Mouse (Mus musculus) kidney, adult 2 months (tissue): ENCODE measurements around the gene Mroh8. TPM values are rescaled to one million over a fixed set of nuclear protein-coding genes. Genes with fewer than 3 reads are reported as not detected.

Experiments
- DNase-seq: peaks from one replicate; pipeline ENCODE4 v3.0.0; 2021
- H3K27ac ChIP-seq: fragments of 200-500 bp; 2 replicates; pipeline ENCODE4 v1.5.1; 2012; ENCODE audit warnings: low read depth, low read length, control low read depth, inconsistent platforms; ENCODE audit not compliant: insufficient read depth
- H3K27me3 ChIP-seq: fragments of 200-500 bp; replicated peaks from 2 replicates; pipeline ENCODE4 v1.6.1; 2012; ENCODE audit warnings: mild to moderate bottlenecking, moderate library complexity, low read length, inconsistent platforms; ENCODE audit not compliant: control insufficient read depth, insufficient read depth
- H3K36me3 ChIP-seq: fragments of 200-500 bp; 2 replicates; pipeline ENCODE4 v1.6.1; 2012; ENCODE audit warnings: mild to moderate bottlenecking, moderate library complexity, low read length, inconsistent platforms; ENCODE audit not compliant: control insufficient read depth, insufficient read depth
- H3K4me1 ChIP-seq: fragments of 200-500 bp; 2 replicates; pipeline ENCODE4 v1.6.1; 2011; ENCODE audit warnings: low read length; ENCODE audit not compliant: control insufficient read depth, insufficient read depth
- H3K4me3 ChIP-seq: fragments of 200-500 bp; 2 replicates; pipeline ENCODE4 v1.5.1; 2011; ENCODE audit warnings: mild to moderate bottlenecking, low read depth, low read length, control low read depth; ENCODE audit not compliant: insufficient read depth
- CTCF ChIP-seq: fragments of 200-500 bp; conservative IDR thresholded peaks from 2 replicates; pipeline ENCODE4 v1.5.1; 2011; ENCODE audit warnings: low read depth, mild to moderate bottlenecking, control low read depth, low read length, moderate library complexity, mixed read lengths; ENCODE audit not compliant: insufficient read depth, insufficient read length
- POLR2A ChIP-seq: fragments of 200-500 bp; IDR thresholded peaks from one replicate; pipeline ENCODE4 v1.6.1; 2011; ENCODE audit warnings: low read depth, low read length, control low read depth
- WGBS: fragments of 180-500 bp; shearing (Covaris S2); methylation state at CpG from one replicate; pipeline ENCODE4 v1.1.7; 2018; 5-methylcytosine and 5-hydroxymethylcytosine counted together
- polyA plus RNA-seq: library from polyadenylated mRNA; depleted of rRNA; stranded (reverse); fragments of >200 nt; gene quantifications from 2 replicates; pipeline ENCODE4 v1.2.3, GENCODE M21; 2012; rRNA removed

Gene Mroh8
- polyA plus RNA-seq, 1 experiment, result 0.13 TPM

DNA sequence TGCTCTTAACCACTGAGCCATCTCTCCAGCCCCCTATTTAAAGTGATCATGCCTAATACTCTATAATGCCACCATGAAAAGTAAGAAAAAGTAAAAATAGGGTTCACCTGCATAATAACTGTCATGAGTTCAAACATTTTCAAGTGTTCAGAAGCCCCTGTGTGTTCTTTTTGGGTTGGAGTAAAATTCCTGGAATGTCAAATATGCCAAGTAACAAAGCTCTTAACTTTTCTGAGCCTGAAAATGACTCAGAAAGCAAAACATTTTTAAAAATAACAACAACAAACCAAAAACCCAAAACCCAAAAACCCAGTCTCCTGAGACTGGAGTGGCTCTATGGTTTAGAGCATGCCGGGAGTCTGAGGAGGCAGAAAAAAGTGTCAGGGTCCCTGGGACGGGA, 115.2 kb downstream of the Mroh8 start:
- no peaks in the 10 kb centered on the region for H3K4me1 ChIP-seq
- H3K4me3 ChIP-seq, result no peak overlapping the region
- TF ChIP-seq POLR2A (no peak), CTCF (no peak)
- no peak for DNase-seq
- WGBS, result 90% methylated on average over 2 of the region's 2 CpGs
- H3K36me3 ChIP-seq, result no peaks in the 10 kb centered on the region; the same call in 1 of the 2 replicates
- no peak overlapping the region for H3K27ac ChIP-seq
- H3K27me3 ChIP-seq, result no peaks in the 10 kb centered on the region

Other genes with a start within 250 kb of the Mroh8 start
- 5.3 and 5.4 TPM in 2 replicates for gene Soga1, start 200.3 kb downstream of the Mroh8 start, polyA plus RNA-seq
- gene Tldc2, start 192.5 kb downstream of the Mroh8 start, polyA plus RNA-seq, result 11.3 and 12.2 TPM in 2 replicates
- 16.4 and 23.5 TPM in 2 replicates for gene Samhd1, start 144.3 kb downstream of the Mroh8 start, polyA plus RNA-seq
- 3.1 and 3.2 TPM in 2 replicates for gene Rbl1, start 75.0 kb downstream of the Mroh8 start, polyA plus RNA-seq
- gene Rpn2, start 532 bp downstream of the Mroh8 start, polyA plus RNA-seq, result 171 and 196 TPM in 2 replicates
- gene Ghrh, start 68.0 kb upstream of the Mroh8 start, polyA plus RNA-seq, result not detected in 2 replicates
- 70.0 and 75.9 TPM in 2 replicates for gene Manbal, start 88.0 kb upstream of the Mroh8 start, polyA plus RNA-seq
- gene Src, start 138.9 kb upstream of the Mroh8 start, polyA plus RNA-seq, result 31.8 and 33.9 TPM in 2 replicates